14 mouse cellular contexts compared by ENCODE assay signal in genomic region chr9:68672459-68672858, GRCm38 (mm10).
"Had no signal": no experiment of that assay in that cellular context is flagged by ENCODE, and none has a peak within 500 bp of the region (broad histone marks: within the 10 kb centered on the region; RNA-seq: fewer than 3 reads in every experiment).

No protein-coding gene starts in this region.

- H3K36me3 ChIP-seq: limb, embryonic 10.5 days; liver, embryonic 15.5 days; midbrain, embryonic 13.5 days; stomach, embryonic 15.5 days had no signal

- H3K4me1 ChIP-seq: liver, embryonic 15.5 days; stomach, embryonic 15.5 days had no signal

- H3K9ac ChIP-seq: liver, embryonic 15.5 days; midbrain, embryonic 13.5 days; stomach, embryonic 15.5 days had no signal

- H3K4me2 ChIP-seq: liver, embryonic 11.5 days; liver, embryonic 15.5 days; midbrain, embryonic 13.5 days; stomach, embryonic 15.5 days had no signal

- H3K27me3 ChIP-seq: liver, embryonic 15.5 days; midbrain, embryonic 13.5 days; stomach, embryonic 15.5 days had no signal

- H3K9me3 ChIP-seq: limb, embryonic 10.5 days; liver, embryonic 15.5 days; midbrain, embryonic 13.5 days; stomach, embryonic 15.5 days had no signal

- DNase-seq: lung, adult 2 months; lung, postnatal 36 days; retina, postnatal 1 day; right cerebral cortex, postnatal 4 days; spleen, adult 18-20 months; thymus, adult 2 months; thymus, postnatal 4 days had no signal

- ATAC-seq: lung, postnatal 0 days; midbrain, embryonic 13.5 days had no signal

- H3K27ac ChIP-seq: left cerebral cortex, adult 2 months; limb, embryonic 10.5 days; liver, embryonic 15.5 days; midbrain, embryonic 13.5 days; stomach, embryonic 15.5 days had no signal

- H3K4me3 ChIP-seq: left cerebral cortex, adult 2 months; limb, embryonic 10.5 days; liver, embryonic 15.5 days; midbrain, embryonic 13.5 days; stomach, embryonic 15.5 days had no signal
